Mouse (Mus musculus) left cerebral cortex, postnatal 10 days (tissue): ENCODE data around the gene Ctnna3. TPM values are rescaled to one million over a fixed set of nuclear protein-coding genes. Genes with fewer than 3 reads are reported as not detected.

Experiments
- DNase-seq, 2 experiments: peaks; one replicate each; pipeline ENCODE4 v3.0.0; 2021 to 2022; ENCODE audit warnings: low spot score in 2 of 2, mixed read lengths in 1 of 2; ENCODE audit errors: extremely low spot score in 1 of 2
- intact Hi-C: fragments of 180-260 bp; cut with DNase I; formaldehyde crosslinking; loops from one replicate; pipeline ENCODE4 v1.15.1; 2025
- total RNA-seq, 2 experiments: library from RNA; stranded (reverse); gene quantifications; 2 replicates each; pipeline ENCODE4 v1.2.3; 2021

Ctnna3 gene
- total RNA-seq, 2 experiments from 2014 or later: 1.4 TPM

- intact Hi-C loops: no loop called here
- no peak for DNase-seq
Measured at GRCm38 (mm10) chr10:63472473-63472872, 42.6 kb downstream of the Ctnna3 start.

GRCm38 (mm10) chr10:63476167-63476647, 46.3 kb downstream of the Ctnna3 start:
- intact Hi-C loops: loop anchor here (5.0 kb wide), 1 partner anchor 54 kb away; the partner anchor contains the start of gene Gm7075
- peak; percentile 53 to 58 for DNase-seq

- DNase-seq: no peak
- intact Hi-C loops: loop anchor here (5.0 kb wide), 1 partner anchor 57 kb away; the partner anchor contains the start of gene Gm7075
Measured at GRCm38 (mm10) chr10:63478946-63479345, 49.0 kb downstream of the Ctnna3 start.

GRCm38 (mm10) chr10:63480066-63480465, 50.2 kb downstream of the Ctnna3 start:
- intact Hi-C loops: no loop called here
- no peak for DNase-seq

- DNase-seq: no peak
- intact Hi-C loops: no loop called here
Measured at GRCm38 (mm10) chr10:63488346-63488745, 58.4 kb downstream of the Ctnna3 start.

- DNase-seq: no peak
- intact Hi-C loops: no loop called here
Measured at GRCm38 (mm10) chr10:63523956-63524355, 94.1 kb downstream of the Ctnna3 start.

GRCm38 (mm10) chr10:63526027-63526426, 96.1 kb downstream of the Ctnna3 start:
- intact Hi-C loops: no loop called here
- DNase-seq: no peak

GRCm38 (mm10) chr10:63532381-63532780, 102.5 kb downstream of the Ctnna3 start:
- intact Hi-C loops: no loop called here
- no peak for DNase-seq

- intact Hi-C loops: no loop called here
- no peak for DNase-seq
Measured at GRCm38 (mm10) chr10:63541754-63542153, 111.9 kb downstream of the Ctnna3 start.

- intact Hi-C loops: no loop called here
- no peak for DNase-seq
Measured at GRCm38 (mm10) chr10:63542493-63542892, 112.6 kb downstream of the Ctnna3 start.

GRCm38 (mm10) chr10:63566691-63567090, 136.8 kb downstream of the Ctnna3 start:
- no peak for DNase-seq
- intact Hi-C loops: no loop called here

GRCm38 (mm10) chr10:63571561-63571960, 141.7 kb downstream of the Ctnna3 start:
- intact Hi-C loops: loop anchor here (10.0 kb wide), 1 partner anchor 147 kb away; the partner anchor contains the start of gene Gm7075
- DNase-seq: no peak

- intact Hi-C loops: loop anchor here (10.0 kb wide), 1 partner anchor 148 kb away; the partner anchor contains the start of gene Gm7075
- DNase-seq: no peak
Measured at GRCm38 (mm10) chr10:63572866-63573265, 143.0 kb downstream of the Ctnna3 start.

- no peak for DNase-seq
- intact Hi-C loops: loop anchor here (10.0 kb wide), 1 partner anchor 149 kb away; the partner anchor contains the start of gene Gm7075
Measured at GRCm38 (mm10) chr10:63574100-63574609, 144.3 kb downstream of the Ctnna3 start.

- intact Hi-C loops: loop anchor here (5.0 kb wide), 1 partner anchor 500 kb away; no protein-coding TSS in a partner anchor
- DNase-seq: peak; percentile 73 to 88
Measured at GRCm38 (mm10) chr10:63582608-63583007, 152.7 kb downstream of the Ctnna3 start.

GRCm38 (mm10) chr10:63583798-63584374, 154.0 kb downstream of the Ctnna3 start:
- no peak for DNase-seq
- intact Hi-C loops: loop anchor here (5.0 kb wide), 1 partner anchor 498 kb away; no protein-coding TSS in a partner anchor

GRCm38 (mm10) chr10:63599417-63599816, 169.5 kb downstream of the Ctnna3 start:
- DNase-seq: no peak
- intact Hi-C loops: no loop called here

GRCm38 (mm10) chr10:63601206-63601605, 171.3 kb downstream of the Ctnna3 start:
- intact Hi-C loops: no loop called here
- DNase-seq: no peak

GRCm38 (mm10) chr10:63628546-63628945, 198.6 kb downstream of the Ctnna3 start:
- intact Hi-C loops: no loop called here
- DNase-seq: no peak

- intact Hi-C loops: no loop called here
- DNase-seq: no peak
Measured at GRCm38 (mm10) chr10:63633915-63634314, 204.0 kb downstream of the Ctnna3 start.
